Mouse (Mus musculus) embryonic stem cell, embryonic (primary cell): Measurements from ENCODE around the gene Cux1.

Experiments
- CTCF ChIA-PET, 4 experiments: fragments of 300-600 bp in 2 of 4; fragments of 350-600 bp in 2 of 4; sonication (Branson Sonifier 250); formaldehyde crosslinking; loops; one replicate each; lab custom pipeline; 2022; ENCODE audit warnings: inconsistent platforms in 2 of 4; lab: Charles Lee
- POLR2A ChIA-PET, 4 experiments: fragments of 300-600 bp in 2 of 4; fragments of 350-600 bp in 2 of 4; sonication (Branson Sonifier 250); formaldehyde crosslinking; loops; one replicate each; lab custom pipeline; 2022; ENCODE audit warnings: antibody characterized with exemption in 4 of 4, inconsistent platforms in 1 of 4; lab: Charles Lee

Cux1 gene

GRCm38 (mm10) chr5:136567176-136568025 is at the start of gene Cux1:
Cux1 (minus strand) TSS chr5:136567490.
- ChIA-PET POLR2A (interaction anchor here in 3 of 4 experiments (1.0 to 1.9 kb wide), 3 partner anchors 54 to 396 kb away, joined by 3 to 5 read pairs (median 5); no protein-coding TSS in a partner anchor), CTCF (interaction anchor here (0.5 to 3.8 kb wide), 10 partner anchors 12 to 147 kb away, joined by 3 to 22 read pairs (median 7); no protein-coding TSS in a partner anchor)

GRCm38 (mm10) chr5:136612391-136612790 is 45.1 kb upstream of the Cux1 start:
- ChIA-PET CTCF (interaction anchor here in 2 of 4 experiments (0.6 to 4.7 kb wide), 2 partner anchors 10 to 44 kb away, joined by 3 to 21 read pairs; no protein-coding TSS in a partner anchor), POLR2A (interaction anchor here in 1 of 4 experiments (1.3 kb wide), 1 partner anchor 7 kb away, joined by 3 read pairs; no protein-coding TSS in a partner anchor)

GRCm38 (mm10) chr5:136608814-136609434 is 41.6 kb upstream of the Cux1 start:
- POLR2A ChIA-PET: interaction anchor here in 1 of 4 experiments (0.5 to 1.0 kb wide), 2 partner anchors 14 to 17 kb away, joined by 3 to 6 read pairs; no protein-coding TSS in a partner anchor
- CTCF ChIA-PET: interaction anchor here in 3 of 4 experiments (0.6 to 4.7 kb wide), 9 partner anchors 11 to 337 kb away, joined by 3 to 21 read pairs (median 4); no protein-coding TSS in a partner anchor

GRCm38 (mm10) chr5:136605144-136605543 is 37.9 kb upstream of the Cux1 start:
- ChIA-PET CTCF (interaction anchor here in 1 of 4 experiments (0.8 kb wide), 1 partner anchor 18 kb away, joined by 3 read pairs; no protein-coding TSS in a partner anchor), POLR2A (interaction anchor here in 1 of 4 experiments (1.2 kb wide), 1 partner anchor 35 kb away, joined by 3 read pairs; no protein-coding TSS in a partner anchor)

GRCm38 (mm10) chr5:136603176-136603964 is 36.1 kb upstream of the Cux1 start:
- POLR2A ChIA-PET: interaction anchor here in 3 of 4 experiments (0.6 to 0.7 kb wide), 7 partner anchors 20 to 198 kb away, joined by 3 to 6 read pairs (median 3); no protein-coding TSS in a partner anchor
- CTCF ChIA-PET: interaction anchor here in 3 of 4 experiments (0.5 to 1.1 kb wide), 9 partner anchors 20 to 1235 kb away, joined by 3 to 6 read pairs (median 3); no protein-coding TSS in a partner anchor

- CTCF ChIA-PET: interaction anchor here in 2 of 4 experiments (0.5 to 0.6 kb wide), 2 partner anchors 349 to 1482 kb away, joined by 4 to 9 read pairs; no protein-coding TSS in a partner anchor
Observed at GRCm38 (mm10) chr5:136600511-136600910, 33.2 kb upstream of the Cux1 start.

GRCm38 (mm10) chr5:136594896-136595540 is 27.7 kb upstream of the Cux1 start:
- CTCF ChIA-PET: interaction anchor here in 1 of 4 experiments (0.7 kb wide), 1 partner anchor 114 kb away, joined by 3 read pairs; no protein-coding TSS in a partner anchor
- POLR2A ChIA-PET: interaction anchor here in 2 of 4 experiments (0.6 to 0.7 kb wide), 3 partner anchors 50 to 762 kb away, joined by 3 to 4 read pairs (median 3); no protein-coding TSS in a partner anchor

More at GRCm38 (mm10) chr5:136600511-136600910, 33.2 kb upstream of the Cux1 start:
- POLR2A ChIA-PET: interaction anchor here in 1 of 4 experiments (0.6 kb wide), 1 partner anchor 655 kb away, joined by 3 read pairs; no protein-coding TSS in a partner anchor

GRCm38 (mm10) chr5:136591816-136592499 is 24.7 kb upstream of the Cux1 start:
- POLR2A ChIA-PET: interaction anchor here in 2 of 4 experiments (0.7 kb wide), 2 partner anchors 17 to 208 kb away, joined by 5 to 6 read pairs; no protein-coding TSS in a partner anchor
- CTCF ChIA-PET: interaction anchor here in 2 of 4 experiments (0.6 to 0.8 kb wide), 2 partner anchors 11 to 923 kb away, joined by 3 to 4 read pairs; no protein-coding TSS in a partner anchor

GRCm38 (mm10) chr5:136589002-136589401 is 21.7 kb upstream of the Cux1 start:
- ChIA-PET CTCF (interaction anchor here in 3 of 4 experiments (0.5 to 1.4 kb wide), 5 partner anchors 9 to 34 kb away, joined by 3 to 5 read pairs (median 3); no protein-coding TSS in a partner anchor), POLR2A (interaction anchor here in 2 of 4 experiments (0.7 to 1.5 kb wide), 2 partner anchors 9 to 20 kb away, joined by 3 to 4 read pairs; no protein-coding TSS in a partner anchor)

GRCm38 (mm10) chr5:136588471-136588870 is 21.2 kb upstream of the Cux1 start:
- ChIA-PET CTCF (interaction anchor here in 2 of 4 experiments (0.9 to 1.4 kb wide), 4 partner anchors 8 to 35 kb away, joined by 3 to 5 read pairs (median 4); no protein-coding TSS in a partner anchor), POLR2A (interaction anchor here in 2 of 4 experiments (0.6 to 1.5 kb wide), 2 partner anchors 8 to 529 kb away, joined by 4 read pairs; no protein-coding TSS in a partner anchor)

GRCm38 (mm10) chr5:136584676-136585285 is 17.5 kb upstream of the Cux1 start:
- ChIA-PET CTCF (interaction anchor here in 3 of 4 experiments (0.6 to 1.5 kb wide), 3 partner anchors 19 to 440 kb away, joined by 3 to 6 read pairs (median 3); no protein-coding TSS in a partner anchor), POLR2A (interaction anchor here (0.6 to 2.1 kb wide), 8 partner anchors 11 to 661 kb away, joined by 3 to 10 read pairs (median 4); no protein-coding TSS in a partner anchor)

- POLR2A ChIA-PET: interaction anchor here (0.6 to 2.1 kb wide), 10 partner anchors 10 to 660 kb away, joined by 3 to 10 read pairs (median 4); no protein-coding TSS in a partner anchor
- CTCF ChIA-PET: interaction anchor here (0.7 to 2.1 kb wide), 5 partner anchors 15 to 47 kb away, joined by 3 to 12 read pairs (median 5); no protein-coding TSS in a partner anchor
Observed at GRCm38 (mm10) chr5:136583666-136584464, 16.6 kb upstream of the Cux1 start.

GRCm38 (mm10) chr5:136583256-136583655 is 16.0 kb upstream of the Cux1 start:
- CTCF ChIA-PET: interaction anchor here (0.6 to 2.1 kb wide), 5 partner anchors 14 to 255 kb away, joined by 3 to 12 read pairs (median 5); no protein-coding TSS in a partner anchor
- POLR2A ChIA-PET: interaction anchor here in 3 of 4 experiments (1.0 to 2.1 kb wide), 8 partner anchors 10 to 385 kb away, joined by 3 to 10 read pairs (median 6); no protein-coding TSS in a partner anchor

GRCm38 (mm10) chr5:136582201-136582600 is 14.9 kb upstream of the Cux1 start:
- POLR2A ChIA-PET: interaction anchor here in 2 of 4 experiments (0.7 to 1.8 kb wide), 7 partner anchors 13 to 648 kb away, joined by 3 to 7 read pairs (median 5); partner anchors contain the start of gene Ywhag (in 1 of the 2)
- CTCF ChIA-PET: interaction anchor here (0.5 to 2.9 kb wide), 14 partner anchors 13 to 482 kb away, joined by 3 to 15 read pairs (median 3); partner anchors contain the start of gene Cux1 (in 1 of the 4)
